Mouse (Mus musculus): Measurements from ENCODE around the gene Mettl21c.
"Not testable (repeated sequence)": the region's sequence is repeated elsewhere in the genome, so short reads cannot be mapped to it uniquely, and the experiment has no call there.

Mettl21c gene

GRCm38 (mm10) chr1:44019934-44020333 is at the start of gene Mettl21c:
Mettl21c (minus strand) TSS chr1:44020034.
- DNase-seq (ENCODE audit: low spot score in 2 of 2): no peak

GRCm38 (mm10) chr1:44064625-44065024 is 44.8 kb upstream of the Mettl21c start:
- peak; percentile 36 to 63 for DNase-seq (ENCODE audit: low spot score in 2 of 2)

- DNase-seq (ENCODE audit: low spot score in 2 of 2): no peak
These were observed 43.6 kb upstream of the Mettl21c start for GRCm38 (mm10) chr1:44063439-44063838.

- DNase-seq (ENCODE audit: low spot score in 2 of 2): no peak
These were observed 42.0 kb upstream of the Mettl21c start, which contains the start of gene Gm8251 for GRCm38 (mm10) chr1:44061836-44062235. Gm8251 (minus strand) TSS chr1:44061936.

- no peak for DNase-seq (ENCODE audit: low spot score in 2 of 2)
These were observed 38.0 kb upstream of the Mettl21c start for GRCm38 (mm10) chr1:44057805-44058204.

GRCm38 (mm10) chr1:44046556-44046955 is 26.7 kb upstream of the Mettl21c start:
- no peak for DNase-seq (ENCODE audit: low spot score in 2 of 2)

GRCm38 (mm10) chr1:44045689-44046088 is 25.9 kb upstream of the Mettl21c start:
- not testable (repeated sequence) for DNase-seq (ENCODE audit: low spot score in 2 of 2)

GRCm38 (mm10) chr1:44042555-44042915 is 22.7 kb upstream of the Mettl21c start:
- no peak for DNase-seq (ENCODE audit: low spot score in 2 of 2)

- DNase-seq (ENCODE audit: low spot score in 2 of 2): peak; percentile 34 to 68
These were observed 22.1 kb upstream of the Mettl21c start for GRCm38 (mm10) chr1:44041797-44042554.

- no peak for DNase-seq (ENCODE audit: low spot score in 2 of 2)
These were observed 13.1 kb upstream of the Mettl21c start for GRCm38 (mm10) chr1:44032948-44033347.

GRCm38 (mm10) chr1:44032213-44032612 is 12.4 kb upstream of the Mettl21c start:
- DNase-seq (ENCODE audit: low spot score in 2 of 2): no peak

- no peak for DNase-seq (ENCODE audit: low spot score in 2 of 2)
These were observed 7.8 kb upstream of the Mettl21c start for GRCm38 (mm10) chr1:44027651-44028050.

GRCm38 (mm10) chr1:44022656-44023055 is 2.8 kb upstream of the Mettl21c start:
- DNase-seq (ENCODE audit: low spot score in 2 of 2): no peak

- DNase-seq (ENCODE audit: low spot score in 2 of 2): no peak
These were observed 4.3 kb downstream of the Mettl21c start for GRCm38 (mm10) chr1:44015556-44015955.

GRCm38 (mm10) chr1:44004513-44004912 is 15.3 kb downstream of the Mettl21c start:
- no peak for DNase-seq (ENCODE audit: low spot score in 2 of 2)

GRCm38 (mm10) chr1:43996914-43997589 is 22.8 kb downstream of the Mettl21c start:
- no peak for DNase-seq (ENCODE audit: low spot score in 2 of 2)

- no peak for DNase-seq (ENCODE audit: low spot score in 2 of 2)
These were observed 48.7 kb downstream of the Mettl21c start for GRCm38 (mm10) chr1:43971089-43971488.

GRCm38 (mm10) chr1:43969361-43969760 is 50.5 kb downstream of the Mettl21c start:
- DNase-seq (ENCODE audit: low spot score in 2 of 2): no peak

- no peak for DNase-seq (ENCODE audit: low spot score in 2 of 2)
These were observed 53.1 kb downstream of the Mettl21c start for GRCm38 (mm10) chr1:43966756-43967155.

GRCm38 (mm10) chr1:43964381-43964780 is 55.5 kb downstream of the Mettl21c start:
- DNase-seq (ENCODE audit: low spot score in 2 of 2): no peak
